Mouse (Mus musculus) heart, embryonic 12.5 days (tissue): ENCODE measurements around the gene Kif27. TPM values are rescaled to one million over a fixed set of nuclear protein-coding genes. Genes with fewer than 3 reads are reported as not detected.
"Not testable (repeated sequence)": the region's sequence is repeated elsewhere in the genome, so short reads cannot be mapped to it uniquely, and the experiment has no call there.

Source experiments
- ATAC-seq: fragments of 200-750 bp; cut with Nextera tagmentation; 2 replicates; pipeline ENCODE4 v1.8.0; 2017; ENCODE audit warnings: moderate TSS enrichment, moderate library complexity; ENCODE audit not compliant: insufficient number of reproducible peaks, low FRiP score
- H3K27ac ChIP-seq: fragments of 300-500 bp; sonication (generic); 2 replicates; pipeline ENCODE4 v1.5.1; 2016; ENCODE audit warnings: mild to moderate bottlenecking, moderate library complexity; ENCODE audit not compliant: poor library complexity, severe bottlenecking
- H3K27me3 ChIP-seq: fragments of 300-500 bp; sonication (generic); replicated peaks from 2 replicates; pipeline ENCODE4 v1.6.1; 2016; ENCODE audit warnings: mild to moderate bottlenecking, moderate library complexity
- H3K36me3 ChIP-seq: fragments of 300-500 bp; sonication (generic); 2 replicates; pipeline ENCODE4 v1.6.1; 2016; ENCODE audit warnings: mild to moderate bottlenecking, moderate library complexity
- H3K4me1 ChIP-seq: fragments of 300-500 bp; sonication (generic); replicated peaks from 2 replicates; pipeline ENCODE4 v1.6.1; 2016; ENCODE audit warnings: mild to moderate bottlenecking
- H3K4me2 ChIP-seq: fragments of 300-500 bp; sonication (generic); 2 replicates; pipeline ENCODE4 v1.6.1; 2016; ENCODE audit warnings: mild to moderate bottlenecking, moderate library complexity
- H3K4me3 ChIP-seq: fragments of 300-500 bp; sonication (generic); 2 replicates; pipeline ENCODE4 v1.5.1; 2016; ENCODE audit warnings: mild to moderate bottlenecking
- H3K9ac ChIP-seq: fragments of 300-500 bp; sonication (generic); 2 replicates; pipeline ENCODE4 v1.6.1; 2016; ENCODE audit warnings: mild to moderate bottlenecking, moderate library complexity
- H3K9me3 ChIP-seq: fragments of 300-500 bp; sonication (generic); replicated peaks from 2 replicates; pipeline ENCODE4 v1.6.1; 2016; ENCODE audit warnings: mild to moderate bottlenecking, moderate library complexity
- WGBS: fragments of 180-500 bp; shearing (Covaris S2); methylation state at CpG from one replicate; pipeline ENCODE4 v1.1.7; 2016; 5-methylcytosine and 5-hydroxymethylcytosine counted together
- polyA plus RNA-seq: library from polyadenylated mRNA; unstranded; fragments of >200 nt; fragmentation: Nextera tagmentation; extraction: Ambion mirVana; gene quantifications from 2 replicates; pipeline ENCODE4 v1.2.1, GENCODE M21; 2016

Gene Kif27
- polyA plus RNA-seq, 1 experiment from 2014 or later, result 0.40 TPM

- peak overlapping the region; percentile 16; the same call in 1 of the 2 replicates for H3K4me2 ChIP-seq
- H3K9me3 ChIP-seq, result no peaks in the 10 kb centered on the region
- no peak overlapping the region for H3K4me3 ChIP-seq
- H3K36me3 ChIP-seq, result peaks cover 22% of the 10 kb centered on the region
- H3K27me3 ChIP-seq, result no peaks in the 10 kb centered on the region
- WGBS, result 13% methylated on average over 7 of the region's 7 CpGs
- H3K27ac ChIP-seq, result no peak overlapping the region
- peaks cover 9% of the 10 kb centered on the region; the same call in 1 of the 2 replicates for H3K4me1 ChIP-seq
- ATAC-seq, result 0 out of 2 replicates have a peak, but pooled peaks have one; percentile 43
- H3K9ac ChIP-seq, result no peak overlapping the region
Observed at GRCm38 (mm10) chr13:58387948-58388347, 29.0 kb upstream of the Kif27 start.

- ATAC-seq, result no peak
- peaks cover 9% of the 10 kb centered on the region; the same call in 1 of the 2 replicates for H3K4me1 ChIP-seq
- peaks cover 33% of the 10 kb centered on the region for H3K36me3 ChIP-seq
- H3K9me3 ChIP-seq, result peaks cover 10% of the 10 kb centered on the region
- H3K9ac ChIP-seq, result peak overlapping the region; percentile 92
- no peaks in the 10 kb centered on the region for H3K27me3 ChIP-seq
- 78% methylated on average over 7 of the region's 7 CpGs for WGBS
- peak overlapping the region; percentile 95 for H3K4me3 ChIP-seq
- peak overlapping the region; percentile 34; the same call in 1 of the 2 replicates for H3K27ac ChIP-seq
- peak overlapping the region; percentile 83 for H3K4me2 ChIP-seq
Observed at GRCm38 (mm10) chr13:58385547-58385920, 26.6 kb upstream of the Kif27 start.

GRCm38 (mm10) chr13:58384779-58385546 is 26.0 kb upstream of the Kif27 start, which contains the start of gene 2210016F16Rik:
2210016F16Rik (minus strand) TSS chr13:58385225.
- H3K27me3 ChIP-seq, result no peaks in the 10 kb centered on the region
- H3K36me3 ChIP-seq, result peaks cover 33% of the 10 kb centered on the region
- 2% methylated on average over 80 of the region's 80 CpGs for WGBS
- peak within 1 kb of the TSS; percentile 34; the same call in 1 of the 2 replicates for H3K27ac ChIP-seq
- peak within 1 kb of the TSS; percentile 83 for H3K4me2 ChIP-seq
- H3K9me3 ChIP-seq, result peaks cover 16% of the 10 kb centered on the region
- H3K4me3 ChIP-seq, result peak within 1 kb of the TSS; percentile 95
- peak within 1 kb of the TSS; percentile 92 for H3K9ac ChIP-seq
- peaks cover 9% of the 10 kb centered on the region; the same call in 1 of the 2 replicates for H3K4me1 ChIP-seq
- ATAC-seq, result peak; percentile 72

- Histone ChIP-seq H3K27me3 (no peaks in the 10 kb centered on the region), H3K27ac (no peak overlapping the region), H3K36me3 (peaks cover 34% of the 10 kb centered on the region), H3K4me1 (peaks cover 9% of the 10 kb centered on the region; the same call in 1 of the 2 replicates), H3K4me2 (peak overlapping the region; percentile 83), H3K9me3 (peaks cover 17% of the 10 kb centered on the region), H3K9ac (peak overlapping the region; percentile 92), H3K4me3 (peak overlapping the region; percentile 95)
- WGBS, result 49% methylated on average over 11 of the region's 11 CpGs
- ATAC-seq, result 0 out of 2 replicates have a peak, but pooled peaks have one; percentile 46
Observed at GRCm38 (mm10) chr13:58384371-58384770, 25.4 kb upstream of the Kif27 start.

GRCm38 (mm10) chr13:58373153-58373470 is 14.2 kb upstream of the Kif27 start:
- H3K9ac ChIP-seq, result no peak overlapping the region
- no peak for ATAC-seq
- no peak overlapping the region for H3K4me3 ChIP-seq
- H3K4me1 ChIP-seq, result no peaks in the 10 kb centered on the region
- H3K9me3 ChIP-seq, result peaks cover 10% of the 10 kb centered on the region; the same call in 1 of the 2 replicates
- no peak overlapping the region for H3K27ac ChIP-seq
- no peak overlapping the region for H3K4me2 ChIP-seq
- no peaks in the 10 kb centered on the region for H3K36me3 ChIP-seq
- WGBS, result 79% methylated on average over 2 of the region's 2 CpGs
- no peaks in the 10 kb centered on the region for H3K27me3 ChIP-seq

- no peak for ATAC-seq
- Histone ChIP-seq H3K4me1 (no peaks in the 10 kb centered on the region), H3K27ac (no peak overlapping the region), H3K27me3 (no peaks in the 10 kb centered on the region), H3K9me3 (peaks cover 10% of the 10 kb centered on the region; the same call in 1 of the 2 replicates), H3K36me3 (no peaks in the 10 kb centered on the region), H3K4me2 (no peak overlapping the region), H3K4me3 (no peak overlapping the region), H3K9ac (no peak overlapping the region)
- WGBS, result 75% methylated on average over 5 of the region's 5 CpGs
Observed at GRCm38 (mm10) chr13:58372278-58373152, 13.6 kb upstream of the Kif27 start.

- H3K9me3 ChIP-seq, result 0 out of 2 replicates have a peak, but pooled peaks cover 3% of the 10 kb centered on the region
- no peaks in the 10 kb centered on the region for H3K4me1 ChIP-seq
- no peak overlapping the region for H3K4me2 ChIP-seq
- no peak overlapping the region for H3K27ac ChIP-seq
- no peaks in the 10 kb centered on the region for H3K27me3 ChIP-seq
- no peak overlapping the region for H3K9ac ChIP-seq
- H3K4me3 ChIP-seq, result no peak overlapping the region
- no peaks in the 10 kb centered on the region for H3K36me3 ChIP-seq
- WGBS, result 65% methylated on average over 4 of the region's 4 CpGs
- ATAC-seq, result no peak
Observed at GRCm38 (mm10) chr13:58368835-58369234, 9.9 kb upstream of the Kif27 start.

- no peak overlapping the region for H3K4me3 ChIP-seq
- no peaks in the 10 kb centered on the region for H3K36me3 ChIP-seq
- H3K4me2 ChIP-seq, result no peak overlapping the region
- 0 out of 2 replicates have a peak, but pooled peaks cover 7% of the 10 kb centered on the region for H3K9me3 ChIP-seq
- WGBS, result 61% methylated on average over 1 of the region's 1 CpGs
- no peak overlapping the region for H3K27ac ChIP-seq
- no peaks in the 10 kb centered on the region for H3K4me1 ChIP-seq
- H3K9ac ChIP-seq, result no peak overlapping the region
- no peaks in the 10 kb centered on the region for H3K27me3 ChIP-seq
- ATAC-seq, result no peak
Observed at GRCm38 (mm10) chr13:58367641-58368040, 8.7 kb upstream of the Kif27 start.

- H3K9me3 ChIP-seq, result 0 out of 2 replicates have a peak, but pooled peaks cover 10% of the 10 kb centered on the region
- no peak overlapping the region for H3K9ac ChIP-seq
- no peak overlapping the region for H3K4me2 ChIP-seq
- no peaks in the 10 kb centered on the region for H3K4me1 ChIP-seq
- no peak overlapping the region for H3K4me3 ChIP-seq
- ATAC-seq, result no peak
- no peak overlapping the region for H3K27ac ChIP-seq
- WGBS, result 83% methylated on average over 3 of the region's 3 CpGs
- no peaks in the 10 kb centered on the region for H3K36me3 ChIP-seq
- no peaks in the 10 kb centered on the region for H3K27me3 ChIP-seq
Observed at GRCm38 (mm10) chr13:58366373-58366772, 7.5 kb upstream of the Kif27 start.

- WGBS, result 80% methylated on average over 8 of the region's 8 CpGs
- not testable (repeated sequence) for H3K9ac ChIP-seq, H3K27ac ChIP-seq, H3K4me1 ChIP-seq, H3K4me3 ChIP-seq, H3K4me2 ChIP-seq, H3K9me3 ChIP-seq, H3K36me3 ChIP-seq, H3K27me3 ChIP-seq, ATAC-seq
Observed at GRCm38 (mm10) chr13:58365179-58365578, 6.3 kb upstream of the Kif27 start.
